Mouse (Mus musculus): ENCODE results near the gene Dohh.

GRCm38 (mm10) chr10:81351678-81352291, 32.4 kb upstream of the Dohh start:
- no peak for TF ChIP-seq CTCF (IDR thresholded peaks at IDR 0.05; ENCODE audit: low read depth)
- TF ChIP-seq EP300 (IDR thresholded peaks at IDR 0.05; ENCODE audit: low read depth) = 0 out of 2 replicates have a peak, but pooled peaks have one; percentile 10

Data from liver, postnatal 0 days (tissue).